Mouse (Mus musculus): ENCODE measurements around the gene Elmo1. TPM values are rescaled to one million over a fixed set of nuclear protein-coding genes. Genes with fewer than 3 reads are reported as not detected.

Elmo1 gene
- total and polyA plus RNA-seq, 3 experiments: 5.2 to 7.6 TPM; not detected in 1

GRCm38 (mm10) chr13:20205007-20205745, 114.8 kb downstream of the Elmo1 start:
- DNase-seq (ENCODE audit: low read depth, low spot score): no peak
- no peak overlapping the region for H3K4me3 ChIP-seq (ENCODE audit: control insufficient read depth in 1 of 2, insufficient read depth in 1 of 2, low read depth in 2 of 2, low read length in 2 of 2)

GRCm38 (mm10) chr13:20205746-20206145, 115.3 kb downstream of the Elmo1 start:
- DNase-seq (ENCODE audit: low read depth, low spot score): no peak
- no peaks in the 10 kb centered on the region for H3K79me2 ChIP-seq (ENCODE audit: control insufficient read depth, insufficient read depth, low read length, poor library complexity)
- no peaks in the 10 kb centered on the region for H3K36me3 ChIP-seq (ENCODE audit: control insufficient read depth in 1 of 2, insufficient read depth in 2 of 2, low read length in 2 of 2)
- no peak overlapping the region for H3K4me3 ChIP-seq (ENCODE audit: control insufficient read depth in 1 of 2, insufficient read depth in 1 of 2, low read depth in 2 of 2, low read length in 2 of 2)
- no peaks in the 10 kb centered on the region for H3K9me3 ChIP-seq (replicated peaks; ENCODE audit: insufficient read depth, low read length)
- no peaks in the 10 kb centered on the region for H3K4me1 ChIP-seq (ENCODE audit: control insufficient read depth in 1 of 2, insufficient read depth in 2 of 2, low read length in 2 of 2)
- H3K27ac ChIP-seq (ENCODE audit: control insufficient read depth, low read depth, low read length): no peak overlapping the region
- H3K27me3 ChIP-seq (ENCODE audit: control insufficient read depth in 1 of 2, insufficient read depth in 2 of 2, low read length in 2 of 2): no peaks in the 10 kb centered on the region
- no peak overlapping the region for H3K9ac ChIP-seq (ENCODE audit: control insufficient read depth, low read depth, low read length, poor library complexity, severe bottlenecking)
- no peak for TF ChIP-seq CTCF (IDR thresholded peaks at IDR 0.05 in 2 of 3, conservative IDR thresholded peaks at IDR 0.05 in 1 of 3; ENCODE audit: control insufficient read depth in 1 of 3, insufficient read depth in 1 of 3, low read depth in 2 of 3, low read length in 3 of 3, poor library complexity in 1 of 3, severe bottlenecking in 1 of 3)
- TF ChIP-seq SIN3A (IDR thresholded peaks at IDR 0.05; ENCODE audit: low read length): no peak
- no peak for TF ChIP-seq MAFK (IDR thresholded peaks at IDR 0.05; ENCODE audit: borderline replicate concordance, low read depth, low read length)
- TF ChIP-seq UBTF (IDR thresholded peaks at IDR 0.05; ENCODE audit: borderline replicate concordance, insufficient read depth, low read depth, low read length): no peak
- TF ChIP-seq ZNF384 (IDR thresholded peaks at IDR 0.05; ENCODE audit: low read depth, low read length): no peak
- TF ChIP-seq MXI1 (IDR thresholded peaks at IDR 0.05; ENCODE audit: low read depth, low read length): no peak
- TF ChIP-seq POLR2AphosphoS2 (IDR thresholded peaks at IDR 0.05; ENCODE audit: low read length): no peak
- no peak for TF ChIP-seq EP300 (IDR thresholded peaks at IDR 0.05; ENCODE audit: low read depth in 1 of 2, low read length in 2 of 2)
- no peak for TF ChIP-seq MAZ (IDR thresholded peaks at IDR 0.05; ENCODE audit: low read depth, low read length)
- TF ChIP-seq SMC3 (IDR thresholded peaks at IDR 0.05; ENCODE audit: low read depth, low read length): no peak
- TF ChIP-seq MYC (IDR thresholded peaks at IDR 0.05; ENCODE audit: low read depth, low read length): no peak

More at GRCm38 (mm10) chr13:20205007-20205745, 114.8 kb downstream of the Elmo1 start:
- H3K79me2 ChIP-seq (ENCODE audit: control insufficient read depth, insufficient read depth, low read length, poor library complexity): no peaks in the 10 kb centered on the region
- no peaks in the 10 kb centered on the region for H3K9me3 ChIP-seq (replicated peaks; ENCODE audit: insufficient read depth, low read length)
- no peak for TF ChIP-seq ETS1 (IDR thresholded peaks at IDR 0.05; ENCODE audit: low read depth, low read length)
- TF ChIP-seq E2F4 (IDR thresholded peaks at IDR 0.05; ENCODE audit: borderline replicate concordance, low read depth, low read length): no peak
- TF ChIP-seq SMC3 (IDR thresholded peaks at IDR 0.05; ENCODE audit: low read depth, low read length): no peak
- TF ChIP-seq MYC (IDR thresholded peaks at IDR 0.05; ENCODE audit: low read depth, low read length): no peak
- TF ChIP-seq HCFC1 (IDR thresholded peaks at IDR 0.05; ENCODE audit: low read depth, low read length): no peak
- no peak for TF ChIP-seq RAD21 (IDR thresholded peaks at IDR 0.05; ENCODE audit: low read depth, low read length)
- TF ChIP-seq CHD2 (IDR thresholded peaks at IDR 0.05; ENCODE audit: low read length): no peak
- TF ChIP-seq ZMIZ1 (IDR thresholded peaks at IDR 0.05; ENCODE audit: low read depth, low read length): no peak
- TF ChIP-seq MAZ (IDR thresholded peaks at IDR 0.05; ENCODE audit: low read depth, low read length): no peak
- TF ChIP-seq ZC3H11A (IDR thresholded peaks at IDR 0.05; ENCODE audit: low read depth, low read length): no peak
- no peak for TF ChIP-seq USF2 (IDR thresholded peaks at IDR 0.05; ENCODE audit: borderline replicate concordance in 1 of 2, insufficient read depth in 1 of 2, low read depth in 1 of 2, low read length in 2 of 2)
- no peak for TF ChIP-seq GABPA (IDR thresholded peaks at IDR 0.05; ENCODE audit: low read depth, low read length)
- no peak for TF ChIP-seq NELFE (IDR thresholded peaks at IDR 0.05; ENCODE audit: low read depth, low read length)
- TF ChIP-seq POLR2AphosphoS2 (IDR thresholded peaks at IDR 0.05; ENCODE audit: low read length): no peak
- TF ChIP-seq TAL1 (IDR thresholded peaks at IDR 0.05; ENCODE audit: low read length): no peak
- no peaks in the 10 kb centered on the region for H3K36me3 ChIP-seq (ENCODE audit: control insufficient read depth in 1 of 2, insufficient read depth in 2 of 2, low read length in 2 of 2)
- H3K27me3 ChIP-seq (ENCODE audit: control insufficient read depth in 1 of 2, insufficient read depth in 2 of 2, low read length in 2 of 2): no peaks in the 10 kb centered on the region
- H3K9ac ChIP-seq (ENCODE audit: control insufficient read depth, low read depth, low read length, poor library complexity, severe bottlenecking): no peak overlapping the region
- H3K4me1 ChIP-seq (ENCODE audit: control insufficient read depth in 1 of 2, insufficient read depth in 2 of 2, low read length in 2 of 2): no peaks in the 10 kb centered on the region
- no peak overlapping the region for H3K27ac ChIP-seq (ENCODE audit: control insufficient read depth, low read depth, low read length)
